Mouse (Mus musculus): Measurements from ENCODE around the gene Ptar1. TPM values are rescaled to one million over a fixed set of nuclear protein-coding genes. Genes with fewer than 3 reads are reported as not detected.

Ptar1 gene
- polyA plus RNA-seq, 1 experiment: 12.1 TPM

GRCm38 (mm10) chr19:23698366-23698765 is 11.1 kb downstream of the Ptar1 start:
- H3K4me3 ChIP-seq (replicated peaks; ENCODE audit: insufficient read depth, low read depth, low read length): no peak overlapping the region
- no peaks in the 10 kb centered on the region for H3K27me3 ChIP-seq (ENCODE audit: control insufficient read depth, insufficient read depth, low read length)
- TF ChIP-seq POLR2A (IDR thresholded peaks at IDR 0.05; ENCODE audit: borderline replicate concordance, insufficient read depth, low read length): no peak
- DNase-seq: no peak
- H3K27ac ChIP-seq (ENCODE audit: insufficient read depth, low read length): no peak overlapping the region
- 75% methylated on average over 7 of the region's 7 CpGs for WGBS
- peaks cover 18% of the 10 kb centered on the region for H3K4me1 ChIP-seq (ENCODE audit: control insufficient read depth, insufficient read depth, low read length)

GRCm38 (mm10) chr19:23699131-23699530 is 11.9 kb downstream of the Ptar1 start:
- no peak for DNase-seq
- Histone ChIP-seq H3K4me1 (ENCODE audit: control insufficient read depth, insufficient read depth, low read length) (peaks cover 18% of the 10 kb centered on the region), H3K27me3 (ENCODE audit: control insufficient read depth, insufficient read depth, low read length) (no peaks in the 10 kb centered on the region), H3K27ac (ENCODE audit: insufficient read depth, low read length) (no peak overlapping the region), H3K4me3 (replicated peaks; ENCODE audit: insufficient read depth, low read depth, low read length) (no peak overlapping the region)
- no peak for TF ChIP-seq POLR2A (IDR thresholded peaks at IDR 0.05; ENCODE audit: borderline replicate concordance, insufficient read depth, low read length)
- no peak for TF ChIP-seq CTCF (IDR thresholded peaks at IDR 0.05; ENCODE audit: borderline replicate concordance, insufficient read depth, low read depth, low read length)
- 93% methylated on average over 4 of the region's 4 CpGs for WGBS

- Histone ChIP-seq H3K27me3 (ENCODE audit: control insufficient read depth, insufficient read depth, low read length) (no peaks in the 10 kb centered on the region), H3K4me1 (ENCODE audit: control insufficient read depth, insufficient read depth, low read length) (peaks cover 8% of the 10 kb centered on the region), H3K4me3 (replicated peaks; ENCODE audit: insufficient read depth, low read depth, low read length) (no peak overlapping the region), H3K27ac (ENCODE audit: insufficient read depth, low read length) (no peak overlapping the region)
- TF ChIP-seq CTCF (IDR thresholded peaks at IDR 0.05; ENCODE audit: borderline replicate concordance, insufficient read depth, low read depth, low read length) (no peak), POLR2A (IDR thresholded peaks at IDR 0.05; ENCODE audit: borderline replicate concordance, insufficient read depth, low read length) (no peak)
- 58% methylated on average over 10 of the region's 10 CpGs for WGBS
- peak; percentile 42 to 53 for DNase-seq
Measured at GRCm38 (mm10) chr19:23702896-23703295, 15.7 kb downstream of the Ptar1 start.

- no peak for DNase-seq
- Histone ChIP-seq H3K27ac (ENCODE audit: insufficient read depth, low read length) (no peak overlapping the region), H3K27me3 (ENCODE audit: control insufficient read depth, insufficient read depth, low read length) (no peaks in the 10 kb centered on the region), H3K4me1 (ENCODE audit: control insufficient read depth, insufficient read depth, low read length) (peaks cover 6% of the 10 kb centered on the region), H3K4me3 (replicated peaks; ENCODE audit: insufficient read depth, low read depth, low read length) (no peak overlapping the region)
- no peak for TF ChIP-seq CTCF (IDR thresholded peaks at IDR 0.05; ENCODE audit: borderline replicate concordance, insufficient read depth, low read depth, low read length)
- TF ChIP-seq POLR2A (IDR thresholded peaks at IDR 0.05; ENCODE audit: borderline replicate concordance, insufficient read depth, low read length): no peak
- 92% methylated on average over 5 of the region's 5 CpGs for WGBS
Measured at GRCm38 (mm10) chr19:23705383-23705782, 18.2 kb downstream of the Ptar1 start.

- DNase-seq: no peak
- Histone ChIP-seq H3K27me3 (ENCODE audit: control insufficient read depth, insufficient read depth, low read length) (no peaks in the 10 kb centered on the region), H3K4me3 (replicated peaks; ENCODE audit: insufficient read depth, low read depth, low read length) (no peak overlapping the region), H3K4me1 (ENCODE audit: control insufficient read depth, insufficient read depth, low read length) (no peaks in the 10 kb centered on the region), H3K27ac (ENCODE audit: insufficient read depth, low read length) (no peak overlapping the region)
- WGBS: 37% methylated on average over 3 of the region's 3 CpGs
- TF ChIP-seq POLR2A (IDR thresholded peaks at IDR 0.05; ENCODE audit: borderline replicate concordance, insufficient read depth, low read length) (no peak), CTCF (IDR thresholded peaks at IDR 0.05; ENCODE audit: borderline replicate concordance, insufficient read depth, low read depth, low read length) (no peak)
Measured at GRCm38 (mm10) chr19:23746506-23746905, 59.3 kb downstream of the Ptar1 start.

GRCm38 (mm10) chr19:23757011-23757410 is 69.8 kb downstream of the Ptar1 start:
- no peaks in the 10 kb centered on the region for H3K4me1 ChIP-seq (ENCODE audit: control insufficient read depth, insufficient read depth, low read length)
- TF ChIP-seq CTCF (IDR thresholded peaks at IDR 0.05; ENCODE audit: borderline replicate concordance, insufficient read depth, low read depth, low read length) (no peak), POLR2A (IDR thresholded peaks at IDR 0.05; ENCODE audit: borderline replicate concordance, insufficient read depth, low read length) (no peak)
- no peak overlapping the region for H3K4me3 ChIP-seq (replicated peaks; ENCODE audit: insufficient read depth, low read depth, low read length)
- no peak overlapping the region for H3K27ac ChIP-seq (ENCODE audit: insufficient read depth, low read length)
- no peaks in the 10 kb centered on the region for H3K27me3 ChIP-seq (ENCODE audit: control insufficient read depth, insufficient read depth, low read length)
- WGBS: 41% methylated on average over 7 of the region's 7 CpGs
- no peak for DNase-seq

- H3K27me3 ChIP-seq (ENCODE audit: control insufficient read depth, insufficient read depth, low read length): no peaks in the 10 kb centered on the region
- H3K4me3 ChIP-seq (replicated peaks; ENCODE audit: insufficient read depth, low read depth, low read length): peak overlapping the region; percentile 85
- peaks cover 5% of the 10 kb centered on the region; the same call in 1 of the 2 replicates for H3K4me1 ChIP-seq (ENCODE audit: control insufficient read depth, insufficient read depth, low read length)
- TF ChIP-seq POLR2A (IDR thresholded peaks at IDR 0.05; ENCODE audit: borderline replicate concordance, insufficient read depth, low read length): no peak
- peak; percentile 82 for TF ChIP-seq CTCF (IDR thresholded peaks at IDR 0.05; ENCODE audit: borderline replicate concordance, insufficient read depth, low read depth, low read length)
- H3K27ac ChIP-seq (ENCODE audit: insufficient read depth, low read length): peak overlapping the region; percentile 97
- WGBS: under 1% methylated on average over 40 of the region's 40 CpGs
- peak; percentile 94 to 97 for DNase-seq
Measured at GRCm38 (mm10) chr19:23757961-23758553, 70.8 kb downstream of the Ptar1 start.

- Histone ChIP-seq H3K27me3 (ENCODE audit: control insufficient read depth, insufficient read depth, low read length) (no peaks in the 10 kb centered on the region), H3K27ac (ENCODE audit: insufficient read depth, low read length) (peak within 1 kb of the TSS; percentile 97), H3K4me1 (ENCODE audit: control insufficient read depth, insufficient read depth, low read length) (peaks cover 11% of the 10 kb centered on the region; the same call in 1 of the 2 replicates), H3K4me3 (replicated peaks; ENCODE audit: insufficient read depth, low read depth, low read length) (peak within 1 kb of the TSS; percentile 94)
- peak; percentile 68; the same call in 1 of the 2 replicates for TF ChIP-seq POLR2A (IDR thresholded peaks at IDR 0.05; ENCODE audit: borderline replicate concordance, insufficient read depth, low read length)
- TF ChIP-seq CTCF (IDR thresholded peaks at IDR 0.05; ENCODE audit: borderline replicate concordance, insufficient read depth, low read depth, low read length): no peak; the same call in 1 of the 2 replicates
- under 1% methylated on average over 98 of the region's 98 CpGs for WGBS
- peak; percentile 85 to 88 for DNase-seq
Measured at GRCm38 (mm10) chr19:23758554-23759321, 71.5 kb downstream of the Ptar1 start, which contains the start of gene Apba1. Apba1 (plus strand) TSS chr19:23758887.

Data from cerebellum, adult 2 months (tissue).